Mouse (Mus musculus): ENCODE data around the gene Insig2. TPM values are rescaled to one million over a fixed set of nuclear protein-coding genes. Genes with fewer than 3 reads are reported as not detected.

The Insig2 gene
- polyA plus RNA-seq, 1 experiment from 2014 or later, result 38.9 TPM

DNA sequence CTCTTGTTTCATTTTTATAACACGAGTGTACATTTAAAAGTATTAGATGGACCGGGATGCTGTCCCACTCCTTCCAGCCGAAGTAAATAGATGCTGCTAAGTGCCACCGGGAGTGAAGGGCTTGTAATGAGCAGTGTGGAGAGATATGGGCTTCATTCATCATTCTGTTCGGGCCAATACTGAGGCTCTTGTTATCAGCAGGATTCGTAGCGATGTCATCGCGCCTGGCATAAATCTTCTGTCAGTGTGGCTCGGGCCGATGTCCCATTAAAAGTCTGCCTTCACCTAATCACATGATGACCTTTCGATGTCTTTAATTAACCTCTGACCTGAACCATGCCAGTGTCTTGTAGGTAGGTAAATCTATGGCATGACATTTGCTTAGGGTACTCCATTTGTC, 39.1 kb upstream of the Insig2 start:
- 27% methylated on average over 12 of the region's 12 CpGs for WGBS
- ATAC-seq, result no peak
- Histone ChIP-seq H3K36me3 (ENCODE audit: control insufficient read depth, insufficient read depth) (no peaks in the 10 kb centered on the region), H3K9ac (ENCODE audit: low read depth, low read length) (no peak overlapping the region), H3K9me3 (ENCODE audit: control insufficient read depth) (no peaks in the 10 kb centered on the region), H3K27me3 (replicated peaks; ENCODE audit: control insufficient read depth, insufficient read depth, low read length) (no peaks in the 10 kb centered on the region), H3K4me1 (replicated peaks; ENCODE audit: control insufficient read depth, insufficient read depth, low read length) (no peaks in the 10 kb centered on the region), H3K4me2 (replicated peaks; ENCODE audit: low read depth) (no peak overlapping the region), H3K4me3 (ENCODE audit: low read depth, low read length) (no peak overlapping the region), H3K27ac (ENCODE audit: low read depth, low read length) (no peak overlapping the region)
- no peak for TF ChIP-seq CTCF (IDR thresholded peaks at IDR 0.05; ENCODE audit: low read depth)

DNA sequence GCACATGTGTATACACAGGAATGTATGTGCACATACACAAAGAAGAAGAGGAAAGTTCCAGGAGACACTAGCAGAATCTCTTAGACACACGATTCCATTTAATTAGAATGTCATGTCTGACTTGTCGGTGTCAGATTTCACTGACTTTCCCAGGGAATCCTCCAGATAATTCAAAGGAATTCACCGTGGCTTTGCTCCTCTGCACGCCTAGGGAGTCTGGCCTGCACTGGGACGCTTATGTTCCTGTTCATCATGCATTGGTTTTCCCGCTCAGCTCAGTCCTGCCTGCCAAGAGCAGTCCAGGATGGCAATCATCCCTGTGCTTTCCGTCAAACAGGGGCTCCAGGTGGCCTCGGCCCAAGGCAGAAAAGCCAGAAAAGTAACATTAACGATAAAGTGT, 34.9 kb upstream of the Insig2 start:
- H3K4me1 ChIP-seq (replicated peaks; ENCODE audit: control insufficient read depth, insufficient read depth, low read length), result no peaks in the 10 kb centered on the region
- H3K4me2 ChIP-seq (replicated peaks; ENCODE audit: low read depth), result no peak overlapping the region
- H3K4me3 ChIP-seq (ENCODE audit: low read depth, low read length), result no peak overlapping the region
- no peak overlapping the region for H3K27ac ChIP-seq (ENCODE audit: low read depth, low read length)
- TF ChIP-seq CTCF (IDR thresholded peaks at IDR 0.05; ENCODE audit: low read depth), result no peak
- H3K36me3 ChIP-seq (ENCODE audit: control insufficient read depth, insufficient read depth), result no peaks in the 10 kb centered on the region
- ATAC-seq, result no peak
- H3K9me3 ChIP-seq (ENCODE audit: control insufficient read depth), result no peaks in the 10 kb centered on the region
- WGBS, result 42% methylated on average over 9 of the region's 9 CpGs
- no peak overlapping the region for H3K9ac ChIP-seq (ENCODE audit: low read depth, low read length)
- H3K27me3 ChIP-seq (replicated peaks; ENCODE audit: control insufficient read depth, insufficient read depth, low read length), result no peaks in the 10 kb centered on the region

DNA sequence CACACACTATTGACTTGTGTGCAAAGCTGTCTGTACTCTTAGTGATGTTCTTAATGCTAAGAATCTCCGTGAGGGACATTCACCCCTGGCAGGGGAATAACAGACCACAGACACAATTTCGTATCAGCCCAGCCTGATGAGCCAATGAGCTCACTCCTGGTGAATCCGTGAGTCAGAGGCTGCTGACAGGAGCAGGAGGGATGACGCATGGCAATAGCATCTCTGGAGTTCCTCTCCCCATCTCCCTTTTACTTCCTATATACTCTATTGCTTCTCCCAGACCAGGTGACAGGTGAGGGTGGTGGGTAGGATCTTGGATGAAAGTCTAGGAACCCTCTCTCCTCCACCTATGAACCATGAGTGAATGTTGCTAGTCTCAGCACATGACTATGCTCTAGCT, 28.2 kb upstream of the Insig2 start:
- no peaks in the 10 kb centered on the region for H3K9me3 ChIP-seq (ENCODE audit: control insufficient read depth)
- no peaks in the 10 kb centered on the region for H3K27me3 ChIP-seq (replicated peaks; ENCODE audit: control insufficient read depth, insufficient read depth, low read length)
- WGBS, result 42% methylated on average over 4 of the region's 4 CpGs
- ATAC-seq, result peak; percentile 85
- no peak overlapping the region for H3K4me3 ChIP-seq (ENCODE audit: low read depth, low read length)
- H3K36me3 ChIP-seq (ENCODE audit: control insufficient read depth, insufficient read depth), result no peaks in the 10 kb centered on the region
- no peak overlapping the region for H3K9ac ChIP-seq (ENCODE audit: low read depth, low read length)
- no peaks in the 10 kb centered on the region for H3K4me1 ChIP-seq (replicated peaks; ENCODE audit: control insufficient read depth, insufficient read depth, low read length)
- no peak overlapping the region for H3K27ac ChIP-seq (ENCODE audit: low read depth, low read length)
- H3K4me2 ChIP-seq (replicated peaks; ENCODE audit: low read depth), result no peak overlapping the region
- TF ChIP-seq CTCF (IDR thresholded peaks at IDR 0.05; ENCODE audit: low read depth), result no peak

DNA sequence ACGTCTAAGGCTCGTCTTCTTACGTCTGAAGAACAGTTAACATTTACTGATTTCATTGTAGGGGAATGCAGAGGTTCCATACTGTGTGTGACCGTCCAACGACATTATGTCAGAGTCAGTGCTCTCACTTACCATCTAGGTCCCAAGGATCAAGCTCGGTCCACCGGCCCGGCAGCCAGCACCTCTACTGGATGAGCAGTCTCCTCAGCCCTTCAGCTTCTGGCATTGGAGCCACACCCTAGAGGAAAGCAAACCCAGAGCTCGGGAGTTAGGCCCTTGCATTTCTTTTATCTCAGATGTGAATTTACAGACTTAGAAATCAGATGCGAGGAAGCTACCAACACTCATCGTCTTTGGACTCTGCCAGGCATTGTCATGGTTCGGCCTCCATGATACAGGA, 27.3 kb upstream of the Insig2 start:
- H3K9me3 ChIP-seq (ENCODE audit: control insufficient read depth), result no peaks in the 10 kb centered on the region
- no peak overlapping the region for H3K4me3 ChIP-seq (ENCODE audit: low read depth, low read length)
- no peak for TF ChIP-seq CTCF (IDR thresholded peaks at IDR 0.05; ENCODE audit: low read depth)
- no peaks in the 10 kb centered on the region for H3K4me1 ChIP-seq (replicated peaks; ENCODE audit: control insufficient read depth, insufficient read depth, low read length)
- no peak for ATAC-seq
- no peak overlapping the region for H3K27ac ChIP-seq (ENCODE audit: low read depth, low read length)
- H3K4me2 ChIP-seq (replicated peaks; ENCODE audit: low read depth), result no peak overlapping the region
- no peaks in the 10 kb centered on the region for H3K27me3 ChIP-seq (replicated peaks; ENCODE audit: control insufficient read depth, insufficient read depth, low read length)
- no peaks in the 10 kb centered on the region for H3K36me3 ChIP-seq (ENCODE audit: control insufficient read depth, insufficient read depth)
- 65% methylated on average over 12 of the region's 12 CpGs for WGBS
- no peak overlapping the region for H3K9ac ChIP-seq (ENCODE audit: low read depth, low read length)

DNA sequence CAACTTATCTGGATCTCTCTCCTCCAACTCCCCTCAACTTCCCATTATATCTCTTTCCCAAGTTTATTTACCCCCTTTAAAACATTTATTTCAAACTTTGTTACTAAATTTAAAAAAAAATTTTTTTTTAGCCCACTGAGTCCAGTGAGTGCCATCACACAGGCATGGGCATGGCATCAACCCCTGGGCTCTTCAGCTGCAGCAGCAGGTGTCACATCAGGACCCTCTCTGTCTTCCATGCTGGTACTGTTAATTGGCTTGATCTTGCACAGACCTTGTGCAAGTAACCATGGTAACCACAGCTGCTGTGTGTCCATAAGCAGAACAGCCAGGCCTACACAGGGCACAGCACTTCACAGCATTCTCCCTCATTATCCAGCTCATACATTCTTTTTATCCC, 21.4 kb upstream of the Insig2 start:
- no peak overlapping the region for H3K9ac ChIP-seq (ENCODE audit: low read depth, low read length)
- H3K9me3 ChIP-seq (ENCODE audit: control insufficient read depth), result no peaks in the 10 kb centered on the region
- no peaks in the 10 kb centered on the region for H3K4me1 ChIP-seq (replicated peaks; ENCODE audit: control insufficient read depth, insufficient read depth, low read length)
- H3K36me3 ChIP-seq (ENCODE audit: control insufficient read depth, insufficient read depth), result no peaks in the 10 kb centered on the region
- H3K27me3 ChIP-seq (replicated peaks; ENCODE audit: control insufficient read depth, insufficient read depth, low read length), result no peaks in the 10 kb centered on the region
- H3K27ac ChIP-seq (ENCODE audit: low read depth, low read length), result no peak overlapping the region
- no peak overlapping the region for H3K4me3 ChIP-seq (ENCODE audit: low read depth, low read length)
- no peak for ATAC-seq
- H3K4me2 ChIP-seq (replicated peaks; ENCODE audit: low read depth), result no peak overlapping the region
- no peak for TF ChIP-seq CTCF (IDR thresholded peaks at IDR 0.05; ENCODE audit: low read depth)

DNA sequence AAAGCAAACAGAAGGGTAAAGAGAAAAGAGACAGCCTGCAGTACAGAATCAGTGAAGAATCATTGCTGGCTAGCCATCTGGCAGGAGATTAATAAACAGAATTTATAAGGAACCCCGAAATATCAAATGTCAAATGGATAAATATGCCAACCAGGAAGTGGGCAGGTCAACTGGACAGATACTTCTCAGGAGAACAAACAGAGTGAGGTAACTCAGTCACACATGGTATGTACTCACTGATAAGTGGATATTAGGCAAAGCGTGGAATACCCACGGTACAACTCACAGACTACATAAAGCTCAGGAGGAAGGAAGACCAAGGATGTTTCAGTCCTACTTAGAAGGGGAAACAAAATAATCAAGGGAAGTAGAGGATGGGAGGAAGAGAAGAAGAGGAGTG, 18.6 kb upstream of the Insig2 start:
- no peak overlapping the region for H3K4me3 ChIP-seq (ENCODE audit: low read depth, low read length)
- no peak overlapping the region for H3K9ac ChIP-seq (ENCODE audit: low read depth, low read length)
- no peaks in the 10 kb centered on the region for H3K27me3 ChIP-seq (replicated peaks; ENCODE audit: control insufficient read depth, insufficient read depth, low read length)
- no peak overlapping the region for H3K4me2 ChIP-seq (replicated peaks; ENCODE audit: low read depth)
- ATAC-seq, result peak; percentile 38; the same call in 1 of the 2 replicates
- H3K9me3 ChIP-seq (ENCODE audit: control insufficient read depth), result no peaks in the 10 kb centered on the region
- no peak for TF ChIP-seq CTCF (IDR thresholded peaks at IDR 0.05; ENCODE audit: low read depth)
- 50% methylated on average over 3 of the region's 3 CpGs for WGBS
- H3K4me1 ChIP-seq (replicated peaks; ENCODE audit: control insufficient read depth, insufficient read depth, low read length), result no peaks in the 10 kb centered on the region
- H3K27ac ChIP-seq (ENCODE audit: low read depth, low read length), result no peak overlapping the region
- H3K36me3 ChIP-seq (ENCODE audit: control insufficient read depth, insufficient read depth), result no peaks in the 10 kb centered on the region

DNA sequence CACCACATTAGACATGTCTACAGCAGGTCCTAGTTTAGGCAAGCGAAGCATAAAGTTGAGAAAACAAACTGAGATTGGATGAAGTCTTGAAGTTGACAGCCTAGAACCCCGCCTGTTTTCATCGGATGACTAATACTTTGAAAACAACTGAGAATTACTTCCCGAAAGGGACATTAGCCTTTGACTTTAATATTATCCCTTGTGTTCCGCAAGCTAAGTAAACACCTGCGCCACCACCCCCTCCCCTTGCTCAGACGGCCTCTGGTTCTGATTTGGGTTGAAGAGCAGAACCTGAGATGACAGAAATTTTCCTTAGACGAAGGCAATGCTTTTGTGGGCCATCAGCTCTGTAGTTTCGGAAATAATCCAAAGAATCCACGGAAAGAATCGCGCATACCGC, 18.2 kb upstream of the Insig2 start:
- Histone ChIP-seq H3K9ac (ENCODE audit: low read depth, low read length) (no peak overlapping the region), H3K4me3 (ENCODE audit: low read depth, low read length) (no peak overlapping the region), H3K27me3 (replicated peaks; ENCODE audit: control insufficient read depth, insufficient read depth, low read length) (no peaks in the 10 kb centered on the region), H3K4me2 (replicated peaks; ENCODE audit: low read depth) (no peak overlapping the region), H3K27ac (ENCODE audit: low read depth, low read length) (no peak overlapping the region), H3K9me3 (ENCODE audit: control insufficient read depth) (no peaks in the 10 kb centered on the region), H3K36me3 (ENCODE audit: control insufficient read depth, insufficient read depth) (no peaks in the 10 kb centered on the region), H3K4me1 (replicated peaks; ENCODE audit: control insufficient read depth, insufficient read depth, low read length) (no peaks in the 10 kb centered on the region)
- WGBS, result 61% methylated on average over 13 of the region's 13 CpGs
- TF ChIP-seq CTCF (IDR thresholded peaks at IDR 0.05; ENCODE audit: low read depth), result no peak
- ATAC-seq, result no peak; the same call in 1 of the 2 replicates
